Mouse (Mus musculus) megakaryocyte, embryonic 14.5 days (primary cell): Measurements from ENCODE around the gene Ttc25.

Source experiments
- FLI1 ChIP-seq: IDR thresholded peaks from 2 replicates; pipeline ENCODE4 v1.6.1; 2012; ENCODE audit warnings: low read length, inconsistent platforms, mixed read lengths
- GATA1 ChIP-seq: IDR thresholded peaks from 3 replicates; pipeline ENCODE4 v1.6.1; 2012; ENCODE audit warnings: mixed read lengths, low read length, inconsistent platforms, borderline replicate concordance

- TF ChIP-seq FLI1 (no peak), GATA1 (no peak)
These were observed 39.4 kb upstream of the Ttc25 start for GRCm38 (mm10) chr11:100505997-100506396.
